Mouse (Mus musculus) layer of hippocampus, adult 2 months (tissue): ENCODE results near the gene Cenpp. TPM values are rescaled to one million over a fixed set of nuclear protein-coding genes. Genes with fewer than 3 reads are reported as not detected.
A peak's percentile ranks its signal among the peaks of the same experiment; 100 is the strongest.

Experiments used
- DNase-seq, 2 experiments: peaks; one replicate each; pipeline ENCODE4 v3.0.0; 2022; ENCODE audit warnings: low spot score in 2 of 2
- H3K27ac ChIP-seq: fragments of 200-600 bp; 2 replicates; pipeline ENCODE4 v1.8.1; 2022
- H3K4me3 ChIP-seq: fragments of 200-600 bp; 2 replicates; pipeline ENCODE4 v1.8.1; 2022; ENCODE audit warnings: mild to moderate bottlenecking
- CTCF ChIP-seq: fragments of 200-600 bp; conservative IDR thresholded peaks from 2 replicates; pipeline ENCODE4 v1.8.1; 2022; ENCODE audit warnings: antibody characterized with exemption, mild to moderate bottlenecking, moderate library complexity
- total RNA-seq, 2 experiments: library from RNA; stranded (reverse); gene quantifications; 2 replicates each; pipeline ENCODE4 v1.2.3; 2021

Gene Cenpp
- total RNA-seq, 2 experiments from 2014 or later, result 1.7 TPM

- peak; percentile 60 to 66 for DNase-seq
- Histone ChIP-seq H3K27ac (peak overlapping the region; percentile 91), H3K4me3 (no peak overlapping the region)
- TF ChIP-seq CTCF, result no peak
Measured at GRCm38 (mm10) chr13:49460692-49461414, 191.7 kb downstream of the Cenpp start.

GRCm38 (mm10) chr13:49460276-49460675 is 192.3 kb downstream of the Cenpp start:
- no peak for DNase-seq
- TF ChIP-seq CTCF, result no peak
- Histone ChIP-seq H3K27ac (peak overlapping the region; percentile 91), H3K4me3 (no peak overlapping the region)

GRCm38 (mm10) chr13:49449318-49449749 is 203.3 kb downstream of the Cenpp start:
- peak; percentile 100 for TF ChIP-seq CTCF
- Histone ChIP-seq H3K27ac (peak overlapping the region; percentile 91), H3K4me3 (no peak overlapping the region)
- peak; percentile 84 to 88 for DNase-seq

GRCm38 (mm10) chr13:49444451-49444850 is 208.1 kb downstream of the Cenpp start:
- TF ChIP-seq CTCF, result no peak
- peak; percentile 37 to 59 for DNase-seq
- H3K4me3 ChIP-seq, result no peak overlapping the region
- peak overlapping the region; percentile 88 for H3K27ac ChIP-seq

GRCm38 (mm10) chr13:49436170-49436569 is 216.4 kb downstream of the Cenpp start:
- DNase-seq, result peak; percentile 37 to 41
- no peak overlapping the region for H3K4me3 ChIP-seq
- H3K27ac ChIP-seq, result peak overlapping the region; percentile 77
- no peak for TF ChIP-seq CTCF

- no peak for DNase-seq
- no peak for TF ChIP-seq CTCF
- no peak overlapping the region for H3K4me3 ChIP-seq
- H3K27ac ChIP-seq, result peak overlapping the region; percentile 77
Measured at GRCm38 (mm10) chr13:49435745-49436144, 216.8 kb downstream of the Cenpp start.

GRCm38 (mm10) chr13:49433268-49434029 is 219.1 kb downstream of the Cenpp start:
- Histone ChIP-seq H3K4me3 (no peak overlapping the region), H3K27ac (peak overlapping the region; percentile 83)
- no peak for TF ChIP-seq CTCF
- DNase-seq, result peak in 1 of 2 experiments; percentile 39

GRCm38 (mm10) chr13:49430529-49430928 is 222.1 kb downstream of the Cenpp start:
- Histone ChIP-seq H3K27ac (peak overlapping the region; percentile 83), H3K4me3 (no peak overlapping the region)
- DNase-seq, result no peak
- TF ChIP-seq CTCF, result no peak

- H3K27ac ChIP-seq, result peak overlapping the region; percentile 83
Measured at GRCm38 (mm10) chr13:49428042-49428675, 224.4 kb downstream of the Cenpp start.

GRCm38 (mm10) chr13:49426736-49427135 is 225.8 kb downstream of the Cenpp start:
- no peak for DNase-seq
- Histone ChIP-seq H3K27ac (peak overlapping the region; percentile 83), H3K4me3 (no peak overlapping the region)
- TF ChIP-seq CTCF, result no peak

More at GRCm38 (mm10) chr13:49428042-49428675, 224.4 kb downstream of the Cenpp start:
- no peak overlapping the region for H3K4me3 ChIP-seq
- TF ChIP-seq CTCF, result no peak; the same call in 1 of the 2 replicates
- DNase-seq, result no peak

- TF ChIP-seq CTCF, result no peak
- Histone ChIP-seq H3K27ac (peak overlapping the region; percentile 95), H3K4me3 (peak overlapping the region; percentile 93)
- DNase-seq, result no peak
Measured at GRCm38 (mm10) chr13:49421959-49422358, 230.6 kb downstream of the Cenpp start.

GRCm38 (mm10) chr13:49421606-49421917 is 231.0 kb downstream of the Cenpp start:
- DNase-seq, result peak in 1 of 2 experiments; percentile 38
- peak overlapping the region; percentile 93 for H3K4me3 ChIP-seq
- TF ChIP-seq CTCF, result no peak
- peak overlapping the region; percentile 95 for H3K27ac ChIP-seq
